Mouse (Mus musculus) heart, embryonic 12.5 days (tissue): ENCODE results near the gene A630001G21Rik. TPM values are rescaled to one million over a fixed set of nuclear protein-coding genes. Genes with fewer than 3 reads are reported as not detected.
A peak's percentile ranks its signal among the peaks of the same experiment; 100 is the strongest.

ENCODE experiments used
- ATAC-seq: fragments of 200-750 bp; cut with Nextera tagmentation; 2 replicates; pipeline ENCODE4 v1.8.0; 2017; ENCODE audit warnings: moderate TSS enrichment, moderate library complexity; ENCODE audit not compliant: insufficient number of reproducible peaks, low FRiP score
- H3K27ac ChIP-seq: fragments of 300-500 bp; sonication (generic); 2 replicates; pipeline ENCODE4 v1.5.1; 2016; ENCODE audit warnings: mild to moderate bottlenecking, moderate library complexity; ENCODE audit not compliant: poor library complexity, severe bottlenecking
- H3K27me3 ChIP-seq: fragments of 300-500 bp; sonication (generic); replicated peaks from 2 replicates; pipeline ENCODE4 v1.6.1; 2016; ENCODE audit warnings: mild to moderate bottlenecking, moderate library complexity
- H3K36me3 ChIP-seq: fragments of 300-500 bp; sonication (generic); 2 replicates; pipeline ENCODE4 v1.6.1; 2016; ENCODE audit warnings: mild to moderate bottlenecking, moderate library complexity
- H3K4me1 ChIP-seq: fragments of 300-500 bp; sonication (generic); replicated peaks from 2 replicates; pipeline ENCODE4 v1.6.1; 2016; ENCODE audit warnings: mild to moderate bottlenecking
- H3K4me2 ChIP-seq: fragments of 300-500 bp; sonication (generic); 2 replicates; pipeline ENCODE4 v1.6.1; 2016; ENCODE audit warnings: mild to moderate bottlenecking, moderate library complexity
- H3K4me3 ChIP-seq: fragments of 300-500 bp; sonication (generic); 2 replicates; pipeline ENCODE4 v1.5.1; 2016; ENCODE audit warnings: mild to moderate bottlenecking
- H3K9ac ChIP-seq: fragments of 300-500 bp; sonication (generic); 2 replicates; pipeline ENCODE4 v1.6.1; 2016; ENCODE audit warnings: mild to moderate bottlenecking, moderate library complexity
- H3K9me3 ChIP-seq: fragments of 300-500 bp; sonication (generic); replicated peaks from 2 replicates; pipeline ENCODE4 v1.6.1; 2016; ENCODE audit warnings: mild to moderate bottlenecking, moderate library complexity
- WGBS: fragments of 180-500 bp; shearing (Covaris S2); methylation state at CpG from one replicate; pipeline ENCODE4 v1.1.7; 2016; 5-methylcytosine and 5-hydroxymethylcytosine counted together
- polyA plus RNA-seq: library from polyadenylated mRNA; unstranded; fragments of >200 nt; fragmentation: Nextera tagmentation; extraction: Ambion mirVana; gene quantifications from 2 replicates; pipeline ENCODE4 v1.2.1, GENCODE M21; 2016

A630001G21Rik gene
- polyA plus RNA-seq, 1 experiment from 2014 or later, result 1.3 TPM

GRCm38 (mm10) chr1:85749829-85750228 is 28.6 kb downstream of the A630001G21Rik start:
- 97% methylated on average over 2 of the region's 2 CpGs for WGBS
- Histone ChIP-seq H3K9ac (no peak overlapping the region), H3K27me3 (no peaks in the 10 kb centered on the region), H3K4me1 (peaks cover 18% of the 10 kb centered on the region), H3K36me3 (no peaks in the 10 kb centered on the region), H3K9me3 (no peaks in the 10 kb centered on the region), H3K27ac (no peak overlapping the region), H3K4me2 (no peak overlapping the region), H3K4me3 (no peak overlapping the region)
- no peak for ATAC-seq

GRCm38 (mm10) chr1:85746511-85746910 is 31.9 kb downstream of the A630001G21Rik start:
- Histone ChIP-seq H3K4me3 (no peak overlapping the region), H3K9me3 (no peaks in the 10 kb centered on the region), H3K4me1 (peaks cover 10% of the 10 kb centered on the region), H3K9ac (no peak overlapping the region), H3K27me3 (no peaks in the 10 kb centered on the region), H3K4me2 (no peak overlapping the region), H3K36me3 (no peaks in the 10 kb centered on the region), H3K27ac (no peak overlapping the region)
- ATAC-seq, result no peak
- 85% methylated on average over 5 of the region's 5 CpGs for WGBS

- H3K9ac ChIP-seq, result no peak overlapping the region
- H3K27me3 ChIP-seq, result no peaks in the 10 kb centered on the region
- no peak overlapping the region for H3K27ac ChIP-seq
- H3K4me1 ChIP-seq, result no peaks in the 10 kb centered on the region
- H3K4me3 ChIP-seq, result no peak overlapping the region
- H3K4me2 ChIP-seq, result no peak overlapping the region
- 69% methylated on average over 3 of the region's 3 CpGs for WGBS
- H3K36me3 ChIP-seq, result no peaks in the 10 kb centered on the region
- H3K9me3 ChIP-seq, result no peaks in the 10 kb centered on the region
- no peak for ATAC-seq
These were observed 33.9 kb downstream of the A630001G21Rik start for GRCm38 (mm10) chr1:85744539-85744938.

GRCm38 (mm10) chr1:85742916-85743505 is 35.4 kb downstream of the A630001G21Rik start:
- Histone ChIP-seq H3K4me2 (no peak overlapping the region), H3K27ac (no peak overlapping the region), H3K9me3 (peaks cover 6% of the 10 kb centered on the region), H3K27me3 (no peaks in the 10 kb centered on the region), H3K4me1 (no peaks in the 10 kb centered on the region), H3K36me3 (no peaks in the 10 kb centered on the region), H3K4me3 (no peak overlapping the region), H3K9ac (no peak overlapping the region)
- WGBS, result 24% methylated on average over 2 of the region's 2 CpGs
- no peak for ATAC-seq

GRCm38 (mm10) chr1:85742333-85742732 is 36.1 kb downstream of the A630001G21Rik start:
- no peak overlapping the region for H3K4me2 ChIP-seq
- H3K4me1 ChIP-seq, result no peaks in the 10 kb centered on the region
- no peak overlapping the region for H3K27ac ChIP-seq
- peaks cover 7% of the 10 kb centered on the region for H3K9me3 ChIP-seq
- no peak overlapping the region for H3K9ac ChIP-seq
- no peaks in the 10 kb centered on the region for H3K36me3 ChIP-seq
- no peak for ATAC-seq
- H3K27me3 ChIP-seq, result no peaks in the 10 kb centered on the region
- 66% methylated on average over 5 of the region's 5 CpGs for WGBS
- H3K4me3 ChIP-seq, result no peak overlapping the region

- 79% methylated on average over 6 of the region's 6 CpGs for WGBS
- no peak for ATAC-seq
- Histone ChIP-seq H3K9me3 (peaks cover 7% of the 10 kb centered on the region), H3K4me2 (no peak overlapping the region), H3K27me3 (no peaks in the 10 kb centered on the region), H3K27ac (no peak overlapping the region), H3K4me3 (no peak overlapping the region), H3K9ac (no peak overlapping the region), H3K36me3 (no peaks in the 10 kb centered on the region), H3K4me1 (peaks cover 4% of the 10 kb centered on the region)
These were observed 37.5 kb downstream of the A630001G21Rik start for GRCm38 (mm10) chr1:85740923-85741322.

GRCm38 (mm10) chr1:85739819-85740218 is 38.6 kb downstream of the A630001G21Rik start:
- no peaks in the 10 kb centered on the region for H3K36me3 ChIP-seq
- H3K4me3 ChIP-seq, result no peak overlapping the region
- no peak overlapping the region for H3K27ac ChIP-seq
- peaks cover 7% of the 10 kb centered on the region for H3K9me3 ChIP-seq
- H3K4me1 ChIP-seq, result peaks cover 9% of the 10 kb centered on the region
- H3K4me2 ChIP-seq, result no peak overlapping the region
- no peak overlapping the region for H3K9ac ChIP-seq
- ATAC-seq, result no peak
- no peaks in the 10 kb centered on the region for H3K27me3 ChIP-seq

GRCm38 (mm10) chr1:85739000-85739399 is 39.4 kb downstream of the A630001G21Rik start:
- peaks cover 7% of the 10 kb centered on the region for H3K9me3 ChIP-seq
- H3K4me1 ChIP-seq, result peaks cover 9% of the 10 kb centered on the region
- no peak overlapping the region for H3K4me2 ChIP-seq
- no peak for ATAC-seq
- 91% methylated on average over 4 of the region's 4 CpGs for WGBS
- H3K27me3 ChIP-seq, result no peaks in the 10 kb centered on the region
- H3K4me3 ChIP-seq, result no peak overlapping the region
- no peak overlapping the region for H3K9ac ChIP-seq
- H3K27ac ChIP-seq, result no peak overlapping the region
- H3K36me3 ChIP-seq, result no peaks in the 10 kb centered on the region

- H3K27me3 ChIP-seq, result no peaks in the 10 kb centered on the region
- no peaks in the 10 kb centered on the region for H3K36me3 ChIP-seq
- no peak overlapping the region for H3K27ac ChIP-seq
- H3K9me3 ChIP-seq, result peaks cover 7% of the 10 kb centered on the region
- 38% methylated on average over 18 of the region's 18 CpGs for WGBS
- peak overlapping the region; percentile 71 for H3K4me2 ChIP-seq
- peaks cover 9% of the 10 kb centered on the region for H3K4me1 ChIP-seq
- H3K9ac ChIP-seq, result peak overlapping the region; percentile 72
- peak; percentile 58 for ATAC-seq
- peak overlapping the region; percentile 41 for H3K4me3 ChIP-seq
These were observed 41.9 kb downstream of the A630001G21Rik start for GRCm38 (mm10) chr1:85736355-85737184.

- H3K27ac ChIP-seq, result no peak overlapping the region
- peak overlapping the region; percentile 71 for H3K4me2 ChIP-seq
- no peak overlapping the region for H3K9ac ChIP-seq
- H3K4me1 ChIP-seq, result peaks cover 9% of the 10 kb centered on the region
- ATAC-seq, result no peak
- no peaks in the 10 kb centered on the region for H3K36me3 ChIP-seq
- 59% methylated on average over 13 of the region's 13 CpGs for WGBS
- H3K4me3 ChIP-seq, result peak overlapping the region; percentile 41
- H3K27me3 ChIP-seq, result no peaks in the 10 kb centered on the region
- H3K9me3 ChIP-seq, result peaks cover 7% of the 10 kb centered on the region
These were observed 42.9 kb downstream of the A630001G21Rik start for GRCm38 (mm10) chr1:85735463-85736123.

- peaks cover 7% of the 10 kb centered on the region for H3K9me3 ChIP-seq
- WGBS, result 73% methylated on average over 1 of the region's 1 CpGs
- H3K27me3 ChIP-seq, result no peaks in the 10 kb centered on the region
- H3K4me2 ChIP-seq, result no peak overlapping the region
- no peak overlapping the region for H3K4me3 ChIP-seq
- no peak for ATAC-seq
- H3K36me3 ChIP-seq, result no peaks in the 10 kb centered on the region
- H3K27ac ChIP-seq, result no peak overlapping the region
- H3K4me1 ChIP-seq, result peaks cover 9% of the 10 kb centered on the region
- no peak overlapping the region for H3K9ac ChIP-seq
These were observed 43.9 kb downstream of the A630001G21Rik start for GRCm38 (mm10) chr1:85734511-85734910.
